7 mouse cellular contexts compared by ENCODE assay signal in genomic region chr2:32859010-32859621, GRCm38 (mm10). TPM values are rescaled to one million over a fixed set of nuclear protein-coding genes. Genes with fewer than 3 reads are reported as not detected.
DNase-seq lines count a peak whose midpoint lies in the region; ATAC-seq and TF ChIP-seq lines count a peak whose summit lies in the region.

No protein-coding gene starts in this region.

- ATAC-seq in erythroid progenitor cell, adult 5-6 weeks (replicated peaks; ENCODE audit: low FRiP score, poor library complexity, severe bottlenecking) = peak; percentile 75
- ATAC-seq in inflammation-experienced regulatory T-cells, adult 6 months = peak; percentile 77

- no peaks in the 10 kb centered on the region for H3K27me3 ChIP-seq in spleen, adult 2 months (ENCODE audit: control insufficient read depth, insufficient read depth, low read length)

- H3K27ac ChIP-seq in spleen, adult 2 months (ENCODE audit: insufficient read depth, low read length) = no peak overlapping the region

- TF ChIP-seq CTCF in spleen, adult 2 months (IDR thresholded peaks at IDR 0.05; ENCODE audit: extremely low read depth, insufficient read depth, insufficient read length, insufficient replicate concordance) = peak; percentile 93

- no peaks in the 10 kb centered on the region for H3K4me1 ChIP-seq in spleen, adult 2 months (ENCODE audit: control insufficient read depth, insufficient read depth, insufficient read length)

- no peak for TF ChIP-seq POLR2A in spleen, adult 2 months (IDR thresholded peaks at IDR 0.05; ENCODE audit: low read depth, low read length)

- no peak overlapping the region for H3K4me3 ChIP-seq in spleen, adult 2 months (ENCODE audit: extremely low read depth, insufficient read depth, insufficient read length)

- no peaks in the 10 kb centered on the region for H3K36me3 ChIP-seq in spleen, adult 2 months (ENCODE audit: control insufficient read depth, insufficient read depth, low read length)

- 49% methylated on average over 10 of the region's 10 CpGs for WGBS in spleen, adult 2 months

- DNase-seq in spleen, adult 2 months (ENCODE audit: low read depth in 1 of 2, low spot score in 2 of 2) = peak in 1 of 2 experiments; percentile 57
- no peak for DNase-seq in spleen, adult 12 weeks (ENCODE audit: low spot score)
- peak; percentile 77 for DNase-seq in adrenal gland, postnatal 14 days
- peak; percentile 82 for DNase-seq in lung, postnatal 14 days
- DNase-seq in spleen, postnatal 36 days (ENCODE audit: low spot score in 2 of 2) = peak; percentile 44 to 46

RNA-seq across cellular contexts. Expression of gene Stxbp1, which starts 12.1 kb away (rescaled TPM):
- polyA plus RNA-seq in spleen, adult 2 months (2012; rRNA removed) = 5.5 and 5.6 TPM in 2 replicates
- total RNA-seq in adrenal gland, postnatal 14 days (2021) = 25.2 and 26.4 TPM in 2 replicates
- total RNA-seq in erythroid progenitor cell, adult 5-6 weeks (2015; ENCODE audit: low replicate concordance) = 0.84 and 1.4 TPM in 2 replicates
- total RNA-seq in erythroid progenitor cell, adult 5-6 weeks (2017; ENCODE audit: low replicate concordance) = 0.61 and 4.0 TPM in 2 replicates
- 1 to 10 TPM; 2.3 to 6.1 (median 5.0) TPM for polyA plus RNA-seq in inflammation-experienced regulatory T-cells, adult 6 months (2017; shearing (Covaris generic))

RNA-seq across cellular contexts. Expression of gene Fam129b, which starts 16.8 kb away (rescaled TPM):
- 11.0 and 11.6 TPM in 2 replicates for polyA plus RNA-seq in spleen, adult 2 months (2012; rRNA removed)
- total RNA-seq in adrenal gland, postnatal 14 days (2021) = 22.0 and 23.1 TPM in 2 replicates
- total RNA-seq in erythroid progenitor cell, adult 5-6 weeks (2015; ENCODE audit: low replicate concordance) = 2.2 and 8.8 TPM in 2 replicates
- total RNA-seq in erythroid progenitor cell, adult 5-6 weeks (2017; ENCODE audit: low replicate concordance) = 5.0 and 11.5 TPM in 2 replicates
- polyA plus RNA-seq in inflammation-experienced regulatory T-cells, adult 6 months (2017; shearing (Covaris generic)) = 1 to 10 TPM in 1 of 3 experiments, under 1 TPM in 2; 0.15 to 3.2 (median 0.90) TPM
